Mouse (Mus musculus) frontal cortex, postnatal 10 days (tissue): ENCODE results near the gene Col26a1.
A peak's percentile ranks its signal among the peaks of the same experiment; 100 is the strongest.

Experiments used
- DNase-seq, 2 experiments: peaks; one replicate each; pipeline ENCODE4 v3.0.0; 2022; ENCODE audit warnings: low spot score in 2 of 2, mixed read lengths in 1 of 2

Gene Col26a1

DNA sequence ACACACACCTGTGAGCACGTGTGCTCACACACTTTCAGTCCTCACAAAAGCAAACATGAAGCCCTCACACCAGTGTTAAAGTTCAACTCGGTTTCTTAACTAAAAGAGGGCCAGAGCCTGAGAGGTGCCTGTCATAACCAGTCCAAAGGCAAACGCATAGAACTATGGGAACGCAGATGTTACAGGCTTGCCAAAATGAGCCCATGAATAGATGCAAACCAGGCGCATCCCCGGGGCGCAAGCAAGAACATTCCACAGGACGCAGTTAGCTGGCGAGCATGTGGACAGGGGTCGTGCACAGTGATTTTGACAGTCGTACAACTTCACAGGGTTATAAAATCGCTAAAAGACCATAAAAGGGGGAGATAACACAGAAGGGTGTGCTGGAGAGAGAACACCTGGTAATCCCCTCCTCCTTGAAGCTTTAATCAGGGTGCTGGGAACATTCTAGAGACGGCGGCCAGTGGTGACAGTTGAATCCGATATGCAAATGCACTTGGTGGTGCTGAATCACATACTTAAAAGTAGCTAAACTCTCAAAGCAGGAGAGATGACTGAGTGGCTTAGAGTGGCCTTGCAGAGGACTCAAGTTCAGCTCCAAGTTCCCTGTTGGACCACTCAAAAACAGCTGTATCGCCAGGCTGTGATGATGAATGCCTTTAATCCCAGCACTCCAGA, 76.5 kb downstream of the Col26a1 start:
- no peak for DNase-seq

DNA sequence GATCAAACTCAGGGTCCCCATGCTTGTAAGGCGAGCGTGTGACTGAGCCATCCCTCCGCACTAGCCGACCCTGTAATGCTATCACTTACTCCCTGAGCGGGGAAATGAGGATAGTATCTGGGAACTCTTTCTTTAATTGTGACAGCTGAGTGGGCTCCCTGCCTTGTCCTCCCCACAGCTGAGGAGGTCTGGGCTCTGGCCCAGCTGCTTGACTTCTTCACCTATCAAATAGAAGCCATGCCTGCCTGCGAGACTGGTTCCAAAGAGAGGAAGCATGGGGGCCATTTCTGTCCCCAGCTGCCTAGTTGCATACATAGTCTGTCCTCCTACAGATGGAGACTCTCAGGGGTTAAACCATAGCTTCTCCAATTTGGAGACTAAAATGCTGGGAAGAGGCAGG, 78.0 kb downstream of the Col26a1 start:
- no peak for DNase-seq

DNA sequence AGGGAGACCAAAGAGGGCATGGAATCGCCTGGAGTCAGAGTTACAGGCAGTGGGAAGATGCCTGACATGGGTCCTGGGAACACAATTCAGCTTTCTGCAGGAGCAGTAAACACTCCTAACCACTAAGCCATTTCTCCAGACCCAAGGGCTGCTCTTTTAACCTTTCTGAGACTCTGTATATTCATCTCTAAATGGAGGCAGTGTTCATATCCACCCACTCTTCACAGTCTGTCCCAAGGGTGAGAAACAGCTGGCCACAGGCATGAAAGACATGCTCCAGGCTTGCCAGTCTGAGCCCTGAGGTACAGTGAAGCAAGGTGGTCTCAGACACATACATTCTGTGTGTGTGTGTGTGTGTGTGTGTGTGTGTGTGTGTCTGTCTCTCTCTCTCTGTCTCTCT, 78.8 kb downstream of the Col26a1 start:
- DNase-seq, result no peak

DNA sequence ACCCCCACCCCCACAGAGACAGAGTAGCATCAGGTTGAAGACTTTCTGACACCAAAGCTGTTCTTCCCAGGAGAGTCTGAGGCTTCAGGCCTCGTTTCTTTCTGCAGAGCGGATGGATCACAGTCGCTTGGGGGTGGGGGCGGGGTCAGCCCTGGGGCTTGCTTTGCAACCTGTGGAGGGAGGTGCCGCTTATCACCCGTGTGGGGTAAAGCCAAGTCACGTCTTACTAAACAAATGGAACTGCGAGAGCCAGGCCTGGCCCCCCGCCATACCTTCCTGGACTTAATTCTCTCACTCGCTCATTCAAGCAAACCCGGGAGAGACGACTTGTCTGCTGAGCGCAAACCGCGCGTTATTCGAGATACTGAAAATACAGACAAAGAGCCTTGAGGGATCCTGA, 80.3 kb downstream of the Col26a1 start:
- no peak for DNase-seq

- DNase-seq, result no peak
Observed at GRCm38 (mm10) chr5:136796917-136797316, 86.1 kb downstream of the Col26a1 start.

DNA sequence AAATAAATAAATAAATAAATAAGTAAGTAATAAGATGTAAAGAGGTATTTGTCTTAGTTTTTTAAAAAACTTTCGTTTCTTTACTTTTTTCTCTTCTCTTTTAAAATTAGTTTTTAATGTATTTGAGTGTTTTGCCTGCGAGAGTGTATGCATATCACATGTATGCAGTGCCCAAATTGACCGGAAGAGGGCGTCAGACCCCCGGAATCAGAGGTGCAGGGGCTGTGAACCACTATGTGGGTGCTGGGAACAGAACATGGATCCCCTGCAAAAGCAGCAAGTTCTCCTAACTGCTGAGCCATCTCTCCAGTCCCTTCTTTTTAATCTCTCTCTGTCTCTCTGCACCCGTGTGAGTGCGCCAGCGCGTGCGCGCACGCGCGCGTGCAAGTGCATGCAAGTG, 89.2 kb downstream of the Col26a1 start:
- no peak for DNase-seq

DNA sequence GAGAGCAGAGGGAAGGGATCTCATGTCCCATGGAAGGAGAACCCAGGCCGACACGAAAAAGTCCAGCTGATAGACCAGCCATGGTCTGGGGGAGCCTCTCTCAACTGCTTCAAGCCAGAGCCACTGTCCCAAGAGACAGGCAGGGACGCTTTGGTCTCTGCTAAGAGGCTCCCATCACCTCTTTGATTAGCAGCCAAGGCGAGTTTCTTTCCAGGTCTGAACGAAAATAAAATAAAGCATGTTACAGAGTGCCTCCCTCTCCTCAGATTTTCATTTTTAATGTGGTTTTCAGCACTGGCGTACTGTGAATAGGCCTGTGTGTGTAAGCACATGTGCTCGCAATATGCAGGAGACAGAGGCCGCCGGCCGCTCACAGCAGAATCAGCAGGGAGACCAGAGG, 90.5 kb downstream of the Col26a1 start:
- DNase-seq, result no peak

GRCm38 (mm10) chr5:136791204-136791603, 91.8 kb downstream of the Col26a1 start:
- DNase-seq, result no peak

- DNase-seq, result peak; percentile 86 to 90
Observed at GRCm38 (mm10) chr5:136790570-136791196, 92.3 kb downstream of the Col26a1 start.

DNA sequence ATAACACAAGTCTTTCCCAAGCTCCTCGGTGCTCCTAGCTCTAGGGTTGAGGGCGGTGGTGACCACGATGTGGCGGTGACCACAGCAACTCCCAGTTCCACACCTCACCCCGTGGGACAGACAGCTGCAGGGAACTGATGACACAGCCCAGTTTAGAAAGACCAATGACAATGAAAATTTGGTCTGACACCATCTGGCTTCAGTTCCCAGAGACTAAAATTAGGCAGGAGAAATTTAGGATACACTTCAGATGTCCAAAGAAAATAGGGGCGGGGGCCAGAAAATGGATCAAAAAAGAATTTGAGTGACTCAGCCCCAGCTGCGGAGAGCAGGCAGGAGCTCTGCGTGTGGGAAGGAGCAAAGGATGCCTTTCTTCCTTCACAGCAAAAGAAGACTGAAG, 98.5 kb downstream of the Col26a1 start:
- no peak for DNase-seq

DNA sequence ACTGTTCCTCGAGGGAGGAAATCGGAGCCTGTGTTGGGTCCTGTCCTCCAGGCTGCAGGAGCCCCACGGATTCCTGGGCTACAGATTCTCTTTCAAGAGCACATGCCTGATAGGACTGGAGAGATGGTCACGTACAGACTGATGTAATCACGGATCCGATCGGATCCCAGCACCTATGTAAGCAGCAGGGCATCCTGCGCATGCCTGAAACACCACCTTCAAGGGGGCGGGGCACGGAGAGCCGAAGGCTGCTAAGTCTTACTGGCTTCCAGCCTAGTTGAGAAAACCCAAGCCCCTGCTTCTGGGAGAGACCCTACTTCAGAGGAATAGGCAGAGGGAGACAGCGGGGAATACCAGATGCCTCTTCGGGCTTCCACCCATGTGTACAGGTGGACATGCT, 100.4 kb downstream of the Col26a1 start:
- no peak for DNase-seq

DNA sequence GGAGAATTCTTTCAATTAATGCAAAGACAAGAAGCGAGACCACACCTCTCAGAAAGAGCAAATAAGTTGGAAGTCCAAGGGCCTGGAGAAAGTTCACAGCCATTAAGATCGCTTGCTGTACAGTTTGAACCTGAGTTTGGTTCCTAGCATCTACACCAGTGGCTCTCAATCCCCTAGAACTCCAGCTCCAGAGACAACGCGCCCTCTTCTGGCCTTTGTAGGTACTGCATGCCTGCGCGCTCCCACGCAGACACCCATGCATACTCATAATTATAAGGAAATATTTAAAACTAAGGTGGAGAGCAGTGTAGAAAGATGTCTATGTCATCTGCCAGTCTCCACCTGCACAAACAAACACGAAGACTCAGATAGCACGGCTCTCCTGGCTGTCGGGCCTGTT, 102.5 kb downstream of the Col26a1 start:
- DNase-seq, result no peak

DNA sequence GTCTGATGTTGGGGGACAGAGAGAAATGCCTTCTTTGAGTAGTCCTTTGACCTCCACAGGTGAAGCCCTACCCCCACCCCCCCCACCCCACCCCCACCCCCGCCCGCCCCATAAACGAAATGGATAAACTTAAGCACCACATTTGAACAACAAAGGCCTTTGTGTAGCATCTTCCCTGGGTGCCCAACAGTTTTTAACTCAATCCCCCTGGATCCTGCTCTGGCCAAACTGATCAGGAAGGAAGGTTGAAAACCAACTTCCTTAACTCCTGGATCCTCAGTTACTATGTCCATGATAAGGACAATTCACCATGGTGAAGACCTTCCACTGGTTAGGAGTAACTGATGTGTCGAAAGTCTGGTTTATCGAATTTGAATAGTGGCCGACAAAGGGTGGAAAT, 103.1 kb downstream of the Col26a1 start:
- no peak for DNase-seq

DNA sequence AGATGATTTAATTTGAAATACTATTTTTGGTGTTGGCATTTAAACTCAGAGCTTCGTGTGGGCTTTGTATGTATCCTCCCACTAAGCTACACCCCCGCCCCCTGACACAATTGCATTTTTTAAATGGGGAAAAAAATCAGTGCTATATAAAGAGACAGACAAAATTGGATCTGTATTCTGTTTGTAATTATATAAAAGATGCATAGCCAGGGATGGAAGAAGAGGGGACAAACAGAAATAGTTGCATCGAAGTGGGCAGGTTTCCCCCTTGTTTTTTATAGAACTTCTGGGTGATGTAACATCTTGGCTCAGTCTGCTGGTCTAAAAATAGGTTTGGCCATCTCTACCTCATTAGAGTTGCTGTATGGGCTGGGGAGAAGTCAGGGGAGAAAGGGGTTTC, 107.5 kb downstream of the Col26a1 start:
- no peak for DNase-seq

DNA sequence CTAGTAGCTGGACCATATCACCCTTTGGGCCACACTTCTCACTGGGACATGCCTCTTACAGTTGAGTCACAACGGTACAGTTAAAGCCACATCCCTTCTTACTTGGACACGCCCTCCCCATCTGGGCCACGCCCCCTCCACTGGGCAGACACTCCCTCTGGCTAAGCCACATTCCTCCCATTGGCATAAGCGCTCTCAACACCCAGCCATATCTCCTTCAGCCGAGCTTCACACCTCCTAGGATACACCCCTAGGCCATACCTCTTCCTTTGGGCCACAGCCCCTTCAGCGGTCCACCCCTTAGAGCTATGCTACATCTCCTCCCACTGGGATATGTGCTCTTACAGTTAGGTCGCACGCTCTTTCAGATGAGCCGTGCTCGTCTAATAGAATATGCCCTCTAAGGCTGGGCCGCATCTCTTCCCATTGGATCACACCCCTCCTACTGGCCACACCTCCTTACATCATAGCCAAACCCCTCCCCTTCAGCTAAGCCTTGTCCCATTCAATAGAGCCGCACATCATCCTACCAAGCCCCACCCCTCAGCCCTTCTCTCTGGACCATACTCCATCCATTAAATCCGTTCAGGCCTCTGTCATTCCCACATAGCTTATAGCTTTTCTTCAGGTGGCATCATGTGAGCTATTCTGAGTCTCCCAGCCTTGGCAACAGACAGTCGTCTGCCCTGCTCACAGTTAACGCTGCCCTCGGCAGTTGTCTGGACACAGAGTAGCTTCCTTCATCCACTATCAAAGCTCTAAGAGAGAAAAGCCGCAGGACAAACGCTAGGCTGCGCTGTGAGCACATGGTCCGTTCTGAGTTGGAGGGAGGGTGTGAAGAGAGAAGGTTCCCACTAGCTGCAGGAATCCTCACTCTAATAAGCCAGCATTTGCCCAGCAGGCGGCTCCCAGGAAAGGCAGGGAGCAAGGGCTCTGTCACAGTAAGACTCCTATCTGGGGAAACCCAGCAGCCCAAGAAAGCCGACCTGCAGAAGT, 109.7 kb downstream of the Col26a1 start:
- no peak for DNase-seq

DNA sequence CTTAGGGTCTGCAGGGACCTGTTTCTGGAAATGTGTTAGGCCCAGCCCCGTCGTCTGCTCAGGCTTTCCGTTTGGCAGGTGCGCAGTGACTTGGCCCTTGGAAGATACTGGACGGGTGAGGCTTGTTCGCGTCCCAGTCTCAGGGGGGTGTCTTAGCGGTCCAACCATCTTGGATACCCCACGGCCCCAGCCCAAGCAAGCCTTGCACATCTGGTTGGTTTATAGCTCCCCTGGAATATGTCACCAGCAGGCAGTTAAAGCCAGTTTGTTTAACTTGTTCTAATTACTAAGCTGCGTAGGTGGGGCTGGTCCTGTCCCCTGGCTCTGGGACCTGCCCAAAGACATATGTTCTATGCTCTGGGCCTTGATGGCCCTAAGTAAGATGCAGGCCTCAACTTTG, 111.9 kb downstream of the Col26a1 start:
- no peak for DNase-seq

DNA sequence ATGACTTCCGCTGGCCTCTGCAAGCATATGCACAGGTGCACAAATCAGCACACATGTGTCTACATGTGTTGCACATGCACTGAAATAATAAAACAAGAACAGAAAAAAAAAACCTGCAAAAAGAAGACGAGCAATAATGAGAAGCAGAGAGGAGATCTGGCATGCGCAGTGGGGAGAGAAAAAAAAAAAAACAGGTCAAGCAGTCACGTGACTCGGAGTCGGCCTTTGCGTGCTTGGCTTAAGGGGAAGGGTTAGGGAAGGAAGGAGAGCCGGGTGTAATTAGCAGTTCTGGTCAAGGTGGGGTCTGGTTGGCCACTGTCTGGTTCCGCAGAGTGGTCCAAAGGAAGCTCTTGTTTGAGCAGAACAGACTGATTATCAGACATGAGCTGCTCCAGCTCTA, 115.7 kb downstream of the Col26a1 start:
- no peak for DNase-seq

DNA sequence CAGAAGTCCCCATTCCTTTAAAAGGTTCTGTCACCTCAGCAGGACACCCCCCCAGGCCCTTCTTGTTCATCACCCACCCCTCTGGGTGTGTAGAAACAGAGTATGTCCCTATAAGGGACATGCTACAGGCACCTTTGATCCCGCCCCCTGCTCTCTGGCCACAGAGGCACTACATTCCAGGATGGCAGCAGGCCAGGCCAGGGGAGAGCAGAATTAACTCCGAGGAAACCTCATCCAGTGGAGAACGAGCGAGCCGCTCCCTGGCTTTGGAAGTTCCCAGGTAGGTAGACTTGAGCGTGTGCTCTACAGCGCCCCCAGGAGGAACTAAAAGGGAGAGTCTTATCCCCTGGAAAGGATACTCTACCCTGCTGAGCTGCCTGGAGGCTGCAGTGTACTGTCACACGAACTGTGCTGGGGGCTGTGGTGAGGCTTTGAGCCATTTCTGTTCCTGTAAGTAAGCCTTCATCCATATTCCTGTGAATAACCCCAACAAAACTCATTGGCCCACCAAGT, 118.8 kb downstream of the Col26a1 start:
- no peak for DNase-seq

DNA sequence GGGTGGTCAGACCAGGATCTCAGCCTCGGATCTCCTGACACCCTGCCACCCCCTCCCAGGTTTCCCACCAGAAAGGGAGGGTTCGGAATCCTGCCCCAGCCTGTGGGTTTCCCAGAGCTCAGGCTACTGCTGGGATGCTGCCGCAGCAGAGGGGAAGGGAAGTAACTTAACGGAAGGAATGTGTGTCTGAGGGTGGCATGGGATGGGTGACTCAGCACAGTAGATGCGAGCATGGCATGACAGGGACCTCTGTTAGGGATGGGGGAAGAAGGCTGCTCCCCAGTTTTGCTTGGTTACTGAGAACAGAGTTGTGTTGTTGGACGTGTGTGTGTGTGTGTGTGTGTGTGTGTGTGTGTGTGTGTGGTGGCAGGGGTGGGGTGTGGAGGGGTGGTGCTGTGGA, 122.7 kb downstream of the Col26a1 start:
- no peak for DNase-seq

- no peak for DNase-seq
Observed at GRCm38 (mm10) chr5:136759781-136760180, 123.2 kb downstream of the Col26a1 start.

- peak in 1 of 2 experiments; percentile 67 for DNase-seq
Observed at GRCm38 (mm10) chr5:136755696-136756095, 127.3 kb downstream of the Col26a1 start.

DNA sequence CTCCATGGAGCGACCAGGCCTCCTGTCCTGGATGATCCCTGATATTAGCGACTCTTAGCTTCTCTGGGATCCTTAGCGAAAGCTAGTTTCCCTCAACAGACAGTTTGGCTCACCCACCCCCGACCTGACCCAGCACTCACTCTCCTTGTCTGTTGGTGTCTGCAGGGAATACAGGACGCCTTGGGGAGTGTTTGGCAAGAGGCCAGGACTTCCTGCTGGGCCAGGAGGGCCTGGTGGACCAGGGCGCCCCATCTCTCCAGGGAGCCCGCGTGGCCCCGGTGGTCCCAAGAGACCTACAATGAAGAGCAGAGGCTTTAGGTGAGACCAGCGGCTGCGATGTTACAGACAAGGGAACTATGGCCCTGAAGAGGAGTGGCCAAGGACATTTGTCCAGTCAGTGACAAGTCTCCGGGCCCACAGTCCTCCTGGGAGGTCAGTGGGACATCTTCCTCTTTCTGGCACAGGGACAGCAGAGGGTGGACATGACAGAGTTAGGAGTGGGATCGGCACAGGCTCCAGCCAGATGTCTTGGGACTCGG, 128.9 kb downstream of the Col26a1 start:
- DNase-seq, result no peak
